Mouse (Mus musculus): ENCODE results near the gene Gm45208. TPM values are rescaled to one million over a fixed set of nuclear protein-coding genes. Genes with fewer than 3 reads are reported as not detected.

Gm45208 gene
- polyA plus RNA-seq, 1 experiment from 2014 or later: not detected

- H3K4me2 ChIP-seq: no peak overlapping the region
- H3K4me3 ChIP-seq: no peak overlapping the region
- no peaks in the 10 kb centered on the region for H3K4me1 ChIP-seq
- no peak overlapping the region for H3K9ac ChIP-seq
- peaks cover 10% of the 10 kb centered on the region for H3K36me3 ChIP-seq
- WGBS: 67% methylated on average over 7 of the region's 7 CpGs
- no peak overlapping the region for H3K27ac ChIP-seq
- H3K9me3 ChIP-seq: no peaks in the 10 kb centered on the region
- no peak for ATAC-seq (ENCODE audit: insufficient number of reproducible peaks, low FRiP score, low TSS enrichment, low read depth)
- H3K27me3 ChIP-seq: no peaks in the 10 kb centered on the region
Measured at GRCm38 (mm10) chrX:7778450-7779244, 56.6 kb downstream of the Gm45208 start.

- H3K4me1 ChIP-seq: no peaks in the 10 kb centered on the region
- peaks cover 4% of the 10 kb centered on the region; the same call in 1 of the 2 replicates for H3K36me3 ChIP-seq
- H3K27me3 ChIP-seq: no peaks in the 10 kb centered on the region
- H3K4me3 ChIP-seq: no peak overlapping the region
- H3K9ac ChIP-seq: no peak overlapping the region
- no peaks in the 10 kb centered on the region for H3K9me3 ChIP-seq
- H3K27ac ChIP-seq: no peak overlapping the region
- H3K4me2 ChIP-seq: no peak overlapping the region
- no peak for ATAC-seq (ENCODE audit: insufficient number of reproducible peaks, low FRiP score, low TSS enrichment, low read depth)
- WGBS: 25% methylated on average over 3 of the region's 3 CpGs
Measured at GRCm38 (mm10) chrX:7779294-7779693, 57.2 kb downstream of the Gm45208 start.

Other genes with a start within 250 kb of the Gm45208 start
- not detected in 2 replicates for gene Foxp3, start 148.6 kb upstream of the Gm45208 start, polyA plus RNA-seq (2015; fragmentation: Nextera tagmentation; extraction: Ambion mirVana)
- 1.4 and 1.9 TPM in 2 replicates for gene Ppp1r3f, start 148.0 kb upstream of the Gm45208 start, polyA plus RNA-seq (2015; fragmentation: Nextera tagmentation; extraction: Ambion mirVana)
- 27.8 and 28.4 TPM in 2 replicates for gene Ccdc22, start 116.7 kb upstream of the Gm45208 start, polyA plus RNA-seq (2015; fragmentation: Nextera tagmentation; extraction: Ambion mirVana)
- gene Cacna1f, start 115.2 kb upstream of the Gm45208 start, polyA plus RNA-seq (2015; fragmentation: Nextera tagmentation; extraction: Ambion mirVana): 0.05 and 0.07 TPM in 2 replicates
- 1.4 and 1.7 TPM in 2 replicates for gene Syp, start 83.8 kb upstream of the Gm45208 start, polyA plus RNA-seq (2015; fragmentation: Nextera tagmentation; extraction: Ambion mirVana)
- gene Prickle3, start 65.0 kb upstream of the Gm45208 start, polyA plus RNA-seq (2015; fragmentation: Nextera tagmentation; extraction: Ambion mirVana): 17.7 and 18.1 TPM in 2 replicates
- 205 and 217 TPM in 2 replicates for gene Plp2, start 50.9 kb upstream of the Gm45208 start, polyA plus RNA-seq (2015; fragmentation: Nextera tagmentation; extraction: Ambion mirVana)
- gene Magix, start 41.0 kb upstream of the Gm45208 start, polyA plus RNA-seq (2015; fragmentation: Nextera tagmentation; extraction: Ambion mirVana): 0.47 and 1.1 TPM in 2 replicates
- 36.6 and 40.3 TPM in 2 replicates for gene Gpkow, start 25.1 kb upstream of the Gm45208 start, polyA plus RNA-seq (2015; fragmentation: Nextera tagmentation; extraction: Ambion mirVana)
- gene Wdr45, start 7.9 kb upstream of the Gm45208 start, polyA plus RNA-seq (2015; fragmentation: Nextera tagmentation; extraction: Ambion mirVana): 39.2 and 41.0 TPM in 2 replicates
- gene Praf2, start 6.2 kb downstream of the Gm45208 start, polyA plus RNA-seq (2015; fragmentation: Nextera tagmentation; extraction: Ambion mirVana): 80.8 and 86.1 TPM in 2 replicates
- gene Ccdc120, start 28.7 kb downstream of the Gm45208 start, polyA plus RNA-seq (2015; fragmentation: Nextera tagmentation; extraction: Ambion mirVana): 14.9 and 21.8 TPM in 2 replicates
- 30.5 and 31.9 TPM in 2 replicates for gene Tfe3, start 40.3 kb downstream of the Gm45208 start, polyA plus RNA-seq (2015; fragmentation: Nextera tagmentation; extraction: Ambion mirVana)
- 37.8 and 40.3 TPM in 2 replicates for gene Gripap1, start 67.5 kb downstream of the Gm45208 start, polyA plus RNA-seq (2015; fragmentation: Nextera tagmentation; extraction: Ambion mirVana)
- gene Kcnd1, start 100.0 kb downstream of the Gm45208 start, polyA plus RNA-seq (2015; fragmentation: Nextera tagmentation; extraction: Ambion mirVana): 1.3 TPM in 2 replicates
- 35.9 and 43.7 TPM in 2 replicates for gene Otud5, start 119.1 kb downstream of the Gm45208 start, polyA plus RNA-seq (2015; fragmentation: Nextera tagmentation; extraction: Ambion mirVana)
- gene Pim2, start 156.0 kb downstream of the Gm45208 start, polyA plus RNA-seq (2015; fragmentation: Nextera tagmentation; extraction: Ambion mirVana): 4.8 and 5.1 TPM in 2 replicates
- gene Slc35a2, start 161.8 kb downstream of the Gm45208 start, polyA plus RNA-seq (2015; fragmentation: Nextera tagmentation; extraction: Ambion mirVana): 64.5 and 70.0 TPM in 2 replicates
- 117 and 124 TPM in 2 replicates for gene Pqbp1, start 177.0 kb downstream of the Gm45208 start, polyA plus RNA-seq (2015; fragmentation: Nextera tagmentation; extraction: Ambion mirVana)
- gene Timm17b, start 177.1 kb downstream of the Gm45208 start, polyA plus RNA-seq (2015; fragmentation: Nextera tagmentation; extraction: Ambion mirVana): 157 and 170 TPM in 2 replicates
- not detected in 2 replicates for gene Gm10491, start 185.6 kb downstream of the Gm45208 start, polyA plus RNA-seq (2015; fragmentation: Nextera tagmentation; extraction: Ambion mirVana)
- gene Gm10490, start 187.3 kb downstream of the Gm45208 start, polyA plus RNA-seq (2015; fragmentation: Nextera tagmentation; extraction: Ambion mirVana): not detected in 2 replicates
- 0.63 and 1.2 TPM in 2 replicates for gene Pcsk1n, start 197.6 kb downstream of the Gm45208 start, polyA plus RNA-seq (2015; fragmentation: Nextera tagmentation; extraction: Ambion mirVana)
- gene Eras, start 206.4 kb downstream of the Gm45208 start, polyA plus RNA-seq (2015; fragmentation: Nextera tagmentation; extraction: Ambion mirVana): not detected in 2 replicates
- 25.3 and 27.0 TPM in 2 replicates for gene Hdac6, start 225.6 kb downstream of the Gm45208 start, polyA plus RNA-seq (2015; fragmentation: Nextera tagmentation; extraction: Ambion mirVana)

Data from limb, embryonic 15.5 days (tissue).